Mouse (Mus musculus): ENCODE measurements around the gene Plcb1. TPM values are rescaled to one million over a fixed set of nuclear protein-coding genes. Genes with fewer than 3 reads are reported as not detected.
A peak's percentile ranks its signal among the peaks of the same experiment; 100 is the strongest.

Gene Plcb1
- polyA plus RNA-seq, 1 experiment from 2014 or later: 21.5 TPM

GRCm38 (mm10) chr2:134972376-134972775 lies 186.5 kb downstream of the Plcb1 start:
- Histone ChIP-seq H3K4me3 (ENCODE audit: low read depth, low read length) (no peak overlapping the region), H3K27ac (ENCODE audit: low read depth) (no peak overlapping the region), H3K36me3 (ENCODE audit: insufficient read depth) (no peaks in the 10 kb centered on the region), H3K9me3 (ENCODE audit: low read depth, low read length) (no peaks in the 10 kb centered on the region), H3K4me2 (no peak overlapping the region), H3K9ac (no peak overlapping the region), H3K27me3 (ENCODE audit: insufficient read depth, low read length) (no peaks in the 10 kb centered on the region), H3K4me1 (ENCODE audit: insufficient read depth) (peaks cover 6% of the 10 kb centered on the region; the same call in 1 of the 2 replicates)
- WGBS: 78% methylated on average over 6 of the region's 6 CpGs
- TF ChIP-seq CTCF (IDR thresholded peaks at IDR 0.05; ENCODE audit: low read depth): no peak
- ATAC-seq (ENCODE audit: insufficient read depth) (no peak), DNase-seq (peak; percentile 24)

GRCm38 (mm10) chr2:134974711-134975110 lies 188.8 kb downstream of the Plcb1 start:
- 26% methylated on average over 6 of the region's 6 CpGs for WGBS
- H3K9me3 ChIP-seq (ENCODE audit: low read depth, low read length): no peaks in the 10 kb centered on the region

GRCm38 (mm10) chr2:134976796-134977330 lies 191.0 kb downstream of the Plcb1 start:
- no peaks in the 10 kb centered on the region for H3K4me1 ChIP-seq (ENCODE audit: insufficient read depth)
- no peaks in the 10 kb centered on the region for H3K27me3 ChIP-seq (ENCODE audit: insufficient read depth, low read length)
- no peak overlapping the region for H3K4me3 ChIP-seq (ENCODE audit: low read depth, low read length)
- no peak overlapping the region for H3K9ac ChIP-seq
- H3K9me3 ChIP-seq (ENCODE audit: low read depth, low read length): no peaks in the 10 kb centered on the region
- H3K27ac ChIP-seq (ENCODE audit: low read depth): no peak overlapping the region
- ATAC-seq (ENCODE audit: insufficient read depth) (peak; percentile 42; the same call in 1 of the 2 replicates), DNase-seq (peak; percentile 36)
- no peaks in the 10 kb centered on the region for H3K36me3 ChIP-seq (ENCODE audit: insufficient read depth)
- H3K4me2 ChIP-seq: no peak overlapping the region
- no peak for TF ChIP-seq CTCF (IDR thresholded peaks at IDR 0.05; ENCODE audit: low read depth)
- WGBS: 43% methylated on average over 3 of the region's 3 CpGs

More at GRCm38 (mm10) chr2:134974711-134975110, 188.8 kb downstream of the Plcb1 start:
- no peak for TF ChIP-seq CTCF (IDR thresholded peaks at IDR 0.05; ENCODE audit: low read depth)
- Histone ChIP-seq H3K36me3 (ENCODE audit: insufficient read depth) (no peaks in the 10 kb centered on the region), H3K9ac (no peak overlapping the region), H3K4me2 (no peak overlapping the region), H3K4me1 (ENCODE audit: insufficient read depth) (peaks cover 6% of the 10 kb centered on the region; the same call in 1 of the 2 replicates), H3K4me3 (ENCODE audit: low read depth, low read length) (no peak overlapping the region), H3K27ac (ENCODE audit: low read depth) (no peak overlapping the region), H3K27me3 (ENCODE audit: insufficient read depth, low read length) (no peaks in the 10 kb centered on the region)
- DNase-seq (no peak), ATAC-seq (ENCODE audit: insufficient read depth) (no peak)

- ATAC-seq (ENCODE audit: insufficient read depth) (no peak), DNase-seq (peak; percentile 79)
- Histone ChIP-seq H3K27me3 (ENCODE audit: insufficient read depth, low read length) (no peaks in the 10 kb centered on the region), H3K4me3 (ENCODE audit: low read depth, low read length) (no peak overlapping the region), H3K9ac (no peak overlapping the region), H3K27ac (ENCODE audit: low read depth) (no peak overlapping the region), H3K9me3 (ENCODE audit: low read depth, low read length) (no peaks in the 10 kb centered on the region), H3K4me2 (no peak overlapping the region), H3K36me3 (ENCODE audit: insufficient read depth) (no peaks in the 10 kb centered on the region), H3K4me1 (ENCODE audit: insufficient read depth) (no peaks in the 10 kb centered on the region)
- WGBS: 60% methylated on average over 1 of the region's 1 CpGs
- TF ChIP-seq CTCF (IDR thresholded peaks at IDR 0.05; ENCODE audit: low read depth): peak; percentile 5; the same call in 1 of the 2 replicates
These were observed 191.8 kb downstream of the Plcb1 start for GRCm38 (mm10) chr2:134977641-134978040.

- Histone ChIP-seq H3K27me3 (ENCODE audit: insufficient read depth, low read length) (no peaks in the 10 kb centered on the region), H3K36me3 (ENCODE audit: insufficient read depth) (no peaks in the 10 kb centered on the region), H3K4me3 (ENCODE audit: low read depth, low read length) (no peak overlapping the region), H3K9me3 (ENCODE audit: low read depth, low read length) (no peaks in the 10 kb centered on the region), H3K27ac (ENCODE audit: low read depth) (no peak overlapping the region), H3K4me1 (ENCODE audit: insufficient read depth) (no peaks in the 10 kb centered on the region), H3K4me2 (no peak overlapping the region), H3K9ac (no peak overlapping the region)
- ATAC-seq (ENCODE audit: insufficient read depth) (peak; percentile 88), DNase-seq (peak; percentile 96)
- no peak for TF ChIP-seq CTCF (IDR thresholded peaks at IDR 0.05; ENCODE audit: low read depth)
These were observed 195.5 kb downstream of the Plcb1 start for GRCm38 (mm10) chr2:134981394-134981793.

- ATAC-seq (ENCODE audit: insufficient read depth) (no peak), DNase-seq (no peak)
- Histone ChIP-seq H3K4me1 (ENCODE audit: insufficient read depth) (no peaks in the 10 kb centered on the region), H3K27me3 (ENCODE audit: insufficient read depth, low read length) (no peaks in the 10 kb centered on the region), H3K4me3 (ENCODE audit: low read depth, low read length) (no peak overlapping the region), H3K36me3 (ENCODE audit: insufficient read depth) (no peaks in the 10 kb centered on the region), H3K27ac (ENCODE audit: low read depth) (no peak overlapping the region), H3K9me3 (ENCODE audit: low read depth, low read length) (no peaks in the 10 kb centered on the region), H3K9ac (no peak overlapping the region), H3K4me2 (no peak overlapping the region)
- TF ChIP-seq CTCF (IDR thresholded peaks at IDR 0.05; ENCODE audit: low read depth): no peak
- 92% methylated on average over 3 of the region's 3 CpGs for WGBS
These were observed 199.0 kb downstream of the Plcb1 start for GRCm38 (mm10) chr2:134984884-134985283.

- Histone ChIP-seq H3K27me3 (ENCODE audit: insufficient read depth, low read length) (no peaks in the 10 kb centered on the region), H3K4me1 (ENCODE audit: insufficient read depth) (no peaks in the 10 kb centered on the region), H3K4me3 (ENCODE audit: low read depth, low read length) (no peak overlapping the region), H3K9me3 (ENCODE audit: low read depth, low read length) (no peaks in the 10 kb centered on the region), H3K9ac (no peak overlapping the region), H3K36me3 (ENCODE audit: insufficient read depth) (no peaks in the 10 kb centered on the region), H3K4me2 (no peak overlapping the region), H3K27ac (ENCODE audit: low read depth) (no peak overlapping the region)
- WGBS: 82% methylated on average over 5 of the region's 5 CpGs
- ATAC-seq (ENCODE audit: insufficient read depth): no peak
- no peak for DNase-seq
- no peak for TF ChIP-seq CTCF (IDR thresholded peaks at IDR 0.05; ENCODE audit: low read depth)
These were observed 202.1 kb downstream of the Plcb1 start for GRCm38 (mm10) chr2:134987978-134988377.

All from lung, embryonic 14.5 days (tissue).